Mouse (Mus musculus): ENCODE measurements at regions not wholly inside any gene's neighbourhood (a gene's known extent, or its start where the extent isn't known, plus 50 kb on each side); places are given as distances from the start of the nearest gene placed in this dataset.
A peak's percentile ranks its signal among the peaks of the same experiment; 100 is the strongest.

DNA sequence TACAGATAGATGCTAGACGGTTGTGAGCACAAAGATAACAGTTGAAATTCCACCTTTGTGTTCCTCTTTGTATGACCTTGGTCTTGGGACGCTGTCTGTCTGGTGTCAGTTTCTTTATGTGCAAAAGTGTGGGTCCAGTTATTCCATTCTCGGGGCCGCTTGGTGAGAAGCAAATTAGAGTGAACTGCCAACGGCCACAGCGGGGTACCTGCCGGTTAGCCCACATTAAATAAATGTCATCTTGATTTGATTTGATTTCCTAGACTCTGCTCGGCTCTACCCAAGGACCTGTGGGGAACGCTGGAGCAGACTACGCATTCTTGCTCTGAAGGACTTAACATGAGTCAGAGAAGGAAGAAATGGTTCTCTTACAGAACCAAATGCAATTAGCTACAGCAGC is 155.0 kb upstream of the Igsf21 start:
- DNase-seq = no peak

- DNase-seq = no peak
Observed at GRCm38 (mm10) chr4:140396548-140396947, 150.0 kb upstream of the Igsf21 start.

DNA sequence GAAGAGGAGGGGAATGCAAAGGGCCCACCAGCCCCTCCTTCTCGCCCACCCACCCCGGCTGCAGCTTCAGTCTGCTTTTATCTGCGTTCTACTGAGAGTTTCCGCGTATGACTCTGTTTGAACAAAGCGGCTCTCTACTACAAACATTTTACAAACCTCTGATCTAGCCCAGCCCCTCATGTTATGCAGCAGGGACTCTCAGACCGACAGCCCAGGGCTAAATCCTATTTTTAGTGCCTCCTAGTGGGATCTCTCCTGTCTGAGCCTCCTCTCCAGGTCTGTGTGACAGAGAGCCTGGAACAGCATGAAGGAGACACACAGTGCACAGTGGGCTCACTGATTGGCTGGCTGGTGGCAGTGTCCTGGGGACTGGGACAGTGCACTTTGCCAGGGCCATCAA is 145.7 kb upstream of the Igsf21 start:
- DNase-seq = no peak

GRCm38 (mm10) chr4:140390684-140391234 is 144.2 kb upstream of the Igsf21 start:
- no peak for DNase-seq

GRCm38 (mm10) chr4:140385686-140386085 is 139.1 kb upstream of the Igsf21 start:
- no peak for DNase-seq

DNA sequence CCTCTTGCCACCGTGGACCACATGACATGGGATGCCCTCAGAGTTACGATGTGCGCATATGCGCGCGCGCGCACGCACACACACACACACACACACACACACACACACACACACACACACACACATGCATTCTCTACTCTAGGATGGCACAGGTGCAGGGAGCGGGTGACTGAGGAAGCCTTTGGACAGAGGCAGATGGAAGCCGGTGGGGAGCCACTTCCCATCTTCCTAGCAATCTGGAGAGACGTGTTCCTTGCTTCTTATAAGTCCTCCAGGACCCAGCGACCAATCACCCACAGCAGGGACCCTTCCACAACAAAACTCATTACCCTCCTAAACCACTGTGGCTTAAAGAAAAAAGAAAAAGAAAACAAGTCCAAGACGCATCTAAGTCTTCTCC is 138.6 kb upstream of the Igsf21 start:
- peak; percentile 42 to 52 for DNase-seq

- no peak for DNase-seq
Observed at GRCm38 (mm10) chr4:140383596-140383995, 137.0 kb upstream of the Igsf21 start.

GRCm38 (mm10) chr4:140380733-140381132 is 134.1 kb upstream of the Igsf21 start:
- peak in 1 of 2 experiments; percentile 17 for DNase-seq

DNA sequence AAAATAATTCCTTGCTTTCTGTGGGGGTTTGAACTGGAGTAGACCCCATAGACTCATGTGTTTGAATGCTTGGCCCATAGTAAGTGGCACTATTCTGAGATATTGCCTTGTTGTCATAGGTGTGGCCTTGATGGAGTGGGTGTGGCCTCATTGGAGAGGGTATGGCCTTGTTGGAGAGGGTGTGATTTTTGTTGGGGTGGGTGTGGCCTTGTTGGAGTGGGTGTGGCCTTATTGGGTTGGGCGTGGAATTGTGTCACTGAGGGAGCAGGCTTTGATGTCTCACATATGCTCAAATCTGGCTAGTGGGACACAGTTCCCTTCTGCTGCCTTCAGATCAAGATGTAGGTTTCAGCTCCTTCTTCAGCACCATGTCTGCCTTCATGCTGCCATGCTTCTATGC is 131.4 kb upstream of the Igsf21 start:
- no peak for DNase-seq

DNA sequence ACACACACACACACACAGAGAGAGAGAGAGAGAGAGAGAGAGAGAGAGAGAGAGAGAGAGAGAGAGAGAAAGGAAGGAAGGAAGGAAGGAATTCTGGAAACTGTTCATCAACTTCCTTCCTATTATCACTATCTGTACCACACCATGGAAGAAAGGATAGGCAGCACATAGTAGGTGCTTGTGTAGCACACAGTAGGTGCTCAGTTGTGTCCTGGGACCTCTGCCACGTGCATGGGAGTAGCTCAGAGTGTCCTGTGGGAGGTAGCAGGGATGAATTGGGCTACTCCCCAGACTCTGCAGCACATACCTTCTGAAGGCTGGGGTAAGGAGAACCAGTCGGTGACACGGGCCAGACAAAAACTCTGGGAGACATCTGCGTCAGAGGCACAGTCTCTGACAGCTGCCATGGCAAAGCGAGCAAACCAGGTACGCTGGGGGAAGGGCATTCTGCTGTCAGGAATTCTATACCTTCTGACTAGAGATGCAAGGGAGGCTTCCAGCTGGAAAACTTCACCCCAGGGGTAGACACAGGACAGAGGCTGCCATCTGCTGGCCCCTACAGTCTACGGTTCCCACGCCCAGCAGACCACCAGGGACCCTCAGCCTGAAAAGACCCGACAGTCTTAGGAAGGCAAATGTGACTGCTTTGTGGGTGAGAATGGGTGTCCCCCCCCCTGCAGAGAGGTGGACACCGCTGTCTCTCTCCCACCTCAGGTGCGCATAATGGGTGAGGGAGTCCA is 126.2 kb upstream of the Igsf21 start:
- DNase-seq = no peak

DNA sequence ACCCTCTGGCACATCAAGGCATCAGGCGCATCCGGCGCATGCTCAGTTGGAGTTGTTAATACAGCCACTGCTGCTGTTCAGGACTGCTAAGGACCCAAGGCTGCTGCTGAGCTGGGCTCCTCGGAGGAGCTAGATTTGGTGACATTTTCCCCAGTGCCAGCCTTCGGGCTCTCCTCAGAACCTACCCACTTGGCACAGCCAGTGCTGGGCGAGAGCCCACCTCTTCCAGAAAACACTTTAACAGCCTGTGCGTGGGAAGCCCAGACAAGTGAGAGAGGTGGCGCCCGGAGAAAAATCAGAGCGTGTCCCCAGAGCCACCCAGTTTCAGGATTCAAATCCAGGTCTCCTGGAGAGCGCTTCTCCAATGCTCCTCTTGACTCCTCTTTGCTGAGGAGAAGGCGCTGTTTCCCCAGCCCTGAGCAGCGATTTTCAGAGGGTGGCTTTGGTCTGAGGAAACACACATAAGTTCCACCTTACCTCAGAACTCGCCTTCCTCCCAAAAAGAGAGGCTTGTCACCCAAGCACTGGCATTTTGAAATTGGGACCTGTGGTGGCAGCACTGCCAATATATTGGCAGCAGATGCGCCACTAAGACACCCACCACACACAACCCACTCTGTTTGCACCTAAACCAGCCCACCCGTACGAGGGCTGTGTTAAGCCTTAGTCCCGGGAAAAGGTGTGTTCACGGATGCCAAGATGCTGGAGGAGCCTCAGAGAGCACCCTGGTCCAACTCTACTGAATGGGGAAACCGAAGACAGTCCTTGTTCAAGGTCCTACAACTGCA is 125.0 kb upstream of the Igsf21 start:
- no peak for DNase-seq

GRCm38 (mm10) chr4:140366975-140367680 is 120.5 kb upstream of the Igsf21 start:
- no peak for DNase-seq

GRCm38 (mm10) chr4:140358846-140359245 is 112.3 kb upstream of the Igsf21 start:
- DNase-seq = peak; percentile 42 to 51

- DNase-seq = no peak
Observed at GRCm38 (mm10) chr4:140358103-140358502, 111.5 kb upstream of the Igsf21 start.

GRCm38 (mm10) chr4:140355144-140355550 is 108.6 kb upstream of the Igsf21 start:
- peak in 1 of 2 experiments; percentile 27 for DNase-seq

GRCm38 (mm10) chr4:140348802-140349201 is 102.2 kb upstream of the Igsf21 start:
- DNase-seq = no peak

DNA sequence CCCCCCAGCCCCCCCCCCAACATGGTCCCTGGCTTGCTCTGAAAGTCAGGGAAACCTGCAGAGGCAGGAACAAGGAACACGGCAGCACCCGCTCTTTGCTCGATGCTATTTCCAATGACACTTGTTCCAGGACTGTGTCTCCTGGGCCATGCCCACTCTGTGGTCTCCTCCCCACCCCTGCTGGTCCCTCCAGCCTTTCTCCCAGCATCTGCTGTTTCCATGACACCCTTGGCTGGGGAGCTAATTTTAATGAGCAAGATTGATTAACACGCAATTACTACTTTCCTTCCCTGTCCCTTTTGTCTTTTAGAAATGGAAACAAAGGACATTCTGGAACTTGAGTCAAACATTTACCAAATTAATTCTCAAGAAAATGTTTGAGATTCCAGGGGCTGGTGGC is 83.6 kb upstream of the Igsf21 start:
- no peak for DNase-seq

DNA sequence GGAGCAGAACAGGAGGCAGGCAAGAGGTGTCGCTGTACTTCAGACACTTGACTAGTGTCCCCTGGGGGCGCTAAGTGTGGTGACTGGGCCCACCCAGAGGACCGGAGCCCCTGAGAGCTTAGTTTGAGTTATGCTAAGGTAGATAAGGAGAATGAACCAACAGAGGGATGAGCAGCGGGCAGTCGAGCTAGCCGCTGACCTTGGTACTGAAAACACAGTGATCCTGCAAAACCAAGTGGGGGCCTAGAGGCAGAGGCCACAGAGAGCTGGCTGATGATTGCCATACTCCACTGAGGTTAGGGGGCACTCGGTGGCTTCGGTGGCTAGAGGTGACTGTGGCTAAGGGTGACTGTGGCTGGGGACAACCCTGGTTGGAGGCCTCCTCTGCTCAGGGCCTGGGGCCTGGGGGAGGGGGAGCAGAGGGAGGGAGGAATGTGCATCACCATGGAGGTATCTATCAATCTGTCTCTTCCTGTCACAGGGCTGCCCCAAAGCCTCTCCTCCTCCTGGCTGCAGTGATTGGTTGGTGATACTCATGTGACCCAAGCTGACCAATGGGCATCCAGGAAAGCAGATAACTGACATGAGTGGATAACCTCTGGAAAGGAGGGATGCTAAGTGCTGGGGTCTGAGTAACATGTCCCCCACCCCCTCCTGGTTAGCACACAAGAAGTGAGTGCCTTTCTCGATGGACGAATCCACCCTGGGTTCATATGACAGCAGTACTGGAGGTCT is 80.3 kb upstream of the Igsf21 start:
- DNase-seq = no peak

DNA sequence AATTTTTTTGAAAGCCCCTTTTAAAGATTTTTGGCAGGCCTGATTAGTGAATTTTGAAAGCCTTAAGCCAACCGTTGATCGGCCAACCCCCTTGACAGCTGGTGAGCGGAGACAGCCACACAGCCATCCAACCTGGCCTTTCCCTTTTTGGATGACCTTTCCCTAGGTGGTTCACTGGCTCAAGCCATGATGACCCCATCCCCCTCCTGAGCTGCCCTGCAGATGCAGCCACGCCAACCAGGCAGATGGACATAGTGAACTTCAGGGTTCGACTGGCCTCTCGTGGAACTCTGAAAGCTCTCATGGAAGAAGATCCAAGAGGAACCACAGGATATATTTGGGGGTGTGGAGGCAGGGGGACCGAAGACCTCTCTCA is 79.1 kb upstream of the Igsf21 start:
- no peak for DNase-seq

- peak; percentile 27 to 30 for DNase-seq
Observed at GRCm38 (mm10) chr4:140324971-140325676, 78.5 kb upstream of the Igsf21 start.

GRCm38 (mm10) chr4:140320120-140320921 is 73.7 kb upstream of the Igsf21 start:
- no peak for DNase-seq

Data from cerebellum, adult 18-20 months (tissue).